Mouse (Mus musculus) liver, embryonic 14.5 days (tissue): ENCODE measurements around the gene Dlk1. TPM values are rescaled to one million over a fixed set of nuclear protein-coding genes. Genes with fewer than 3 reads are reported as not detected.

Experiments used
- ATAC-seq: fragments of 200-750 bp; cut with Nextera tagmentation; 2 replicates; pipeline ENCODE4 v1.8.0; 2017; ENCODE audit warnings: moderate number of reproducible peaks, mild to moderate bottlenecking, moderate library complexity; ENCODE audit not compliant: insufficient read depth
- DNase-seq, 3 experiments: peaks; one replicate each; pipeline ENCODE4 v3.0.0-alpha.2; 2012 to 2013; ENCODE audit warnings: low read depth in 3 of 3, low spot score in 3 of 3
- H3K27ac ChIP-seq: fragments of 300-500 bp; sonication (generic); 2 replicates; pipeline ENCODE4 v1.5.1; 2014; ENCODE audit warnings: moderate library complexity, mild to moderate bottlenecking, control low read depth, inconsistent platforms
- H3K27me3 ChIP-seq: fragments of 300-500 bp; sonication (generic); 2 replicates; pipeline ENCODE4 v1.6.1; 2014; ENCODE audit warnings: mild to moderate bottlenecking, low read length, moderate library complexity; ENCODE audit not compliant: control insufficient read depth, insufficient read depth
- H3K36me3 ChIP-seq: fragments of 300-500 bp; sonication (generic); replicated peaks from 2 replicates; pipeline ENCODE4 v1.6.1; 2014; ENCODE audit warnings: low read depth; ENCODE audit not compliant: control insufficient read depth, insufficient read depth
- H3K4me1 ChIP-seq, 2 experiments: fragments of 200-500 bp in 1 of 2; fragments of 300-500 bp in 1 of 2; sonication (generic) in 1 of 2; replicated peaks; 2 replicates each; pipeline ENCODE4 v1.6.1; 2012 to 2014; ENCODE audit warnings: antibody characterized with exemption in 1 of 2, inconsistent platforms in 1 of 2, low read length in 1 of 2; ENCODE audit not compliant: control insufficient read depth in 2 of 2, insufficient read depth in 2 of 2
- H3K4me2 ChIP-seq: fragments of 300-500 bp; sonication (generic); 2 replicates; pipeline ENCODE4 v1.6.1; 2014; ENCODE audit warnings: low read depth, mild to moderate bottlenecking, control low read depth, moderate library complexity
- H3K4me3 ChIP-seq, 2 experiments: fragments of 200-500 bp in 1 of 2; fragments of 300-500 bp in 1 of 2; sonication (generic) in 1 of 2; 2 replicates each; pipeline ENCODE4 v1.5.1; 2012 to 2014; ENCODE audit warnings: low read depth in 2 of 2, low read length in 2 of 2, mild to moderate bottlenecking in 2 of 2, control low read depth in 1 of 2, inconsistent platforms in 1 of 2, moderate library complexity in 1 of 2; ENCODE audit not compliant: insufficient read depth in 1 of 2
- H3K9ac ChIP-seq: fragments of 300-500 bp; sonication (generic); replicated peaks from 2 replicates; pipeline ENCODE4 v1.6.1; 2014; ENCODE audit warnings: mild to moderate bottlenecking, control low read depth, moderate library complexity
- H3K9me3 ChIP-seq: fragments of 300-500 bp; sonication (generic); 2 replicates; pipeline ENCODE4 v1.6.1; 2016; ENCODE audit warnings: low read length, mixed read lengths; ENCODE audit not compliant: control insufficient read depth
- CTCF ChIP-seq: IDR thresholded peaks from 2 replicates; pipeline ENCODE4 v1.5.1; 2016; ENCODE audit warnings: antibody characterized with exemption, low read depth, control low read depth
- EP300 ChIP-seq: IDR thresholded peaks from 2 replicates; pipeline ENCODE4 v1.6.1; 2016; ENCODE audit warnings: antibody characterized with exemption, low read depth
- WGBS: fragments of 180-500 bp; shearing (Covaris S2); extraction: QIAGEN DNeasy Blood & Tissue Kit; methylation state at CpG from one replicate; pipeline ENCODE4 v1.1.7; 2014; ENCODE audit not compliant: insufficient replicate concordance; 5-methylcytosine and 5-hydroxymethylcytosine counted together
- polyA plus RNA-seq, 2 experiments: library from polyadenylated mRNA; depleted of rRNA in 1 of 2; stranded (reverse) in 1 of 2; unstranded in 1 of 2; fragments of >200 nt; fragmentation: Nextera tagmentation in 1 of 2; extraction: Ambion mirVana in 1 of 2; gene quantifications; 2 replicates each; pipeline versions ENCODE4 v1.2.1 to v1.2.3; 2012 to 2014

The Dlk1 gene
- polyA plus RNA-seq, 2 experiments, result 327 to 1,200 TPM

- H3K4me1 ChIP-seq, result peaks cover 0 to 40% of the 10 kb centered on the region in 2 experiments; a peak in 2 of 4 replicates
- no peak overlapping the region for H3K4me3 ChIP-seq
- TF ChIP-seq EP300 (no peak), CTCF (no peak)
- no peaks in the 10 kb centered on the region for H3K36me3 ChIP-seq
- H3K9me3 ChIP-seq, result no peaks in the 10 kb centered on the region
- no peak overlapping the region for H3K9ac ChIP-seq
- H3K4me2 ChIP-seq, result no peak overlapping the region
- ATAC-seq (no peak), DNase-seq (no peak)
- 26% methylated on average over 20 of the region's 20 CpGs for WGBS
- H3K27me3 ChIP-seq, result no peaks in the 10 kb centered on the region
- H3K27ac ChIP-seq, result no peak overlapping the region
Observed at GRCm38 (mm10) chr12:109508495-109509454, 56.2 kb downstream of the Dlk1 start.

DNA sequence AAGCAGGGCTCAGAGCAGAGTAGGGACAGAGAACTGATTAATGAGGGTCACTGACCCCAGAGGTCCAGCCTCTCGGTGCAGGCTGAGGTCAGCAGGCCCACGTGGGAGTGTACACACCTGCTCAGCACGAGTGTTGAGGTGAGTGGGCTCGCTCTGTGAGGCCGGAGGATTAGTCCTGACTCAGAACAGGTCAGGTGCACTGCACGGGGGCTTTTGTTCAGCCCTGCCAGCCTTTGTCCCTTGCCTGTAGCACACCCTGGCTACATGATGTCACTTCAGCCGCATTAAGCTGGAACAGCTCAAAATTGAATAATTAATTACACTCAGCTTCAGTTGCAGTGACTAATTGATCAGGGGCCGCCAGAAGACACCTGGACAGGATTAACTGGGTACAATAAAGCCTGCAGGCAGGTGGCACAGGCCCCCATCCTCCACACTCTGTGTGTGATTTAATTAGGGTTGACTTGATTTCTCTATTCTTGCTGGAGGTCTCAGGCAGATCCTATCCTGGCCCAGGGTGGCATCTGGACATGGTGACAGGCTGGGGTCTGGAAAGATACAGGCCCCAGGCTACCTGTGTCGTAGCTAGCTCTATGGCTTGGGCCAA is 57.0 kb downstream of the Dlk1 start:
- Histone ChIP-seq H3K9ac (no peak overlapping the region), H3K27me3 (no peaks in the 10 kb centered on the region), H3K27ac (no peak overlapping the region), H3K36me3 (no peaks in the 10 kb centered on the region), H3K4me3 (no peak overlapping the region), H3K4me1 (peaks cover 0 to 40% of the 10 kb centered on the region in 2 experiments; a peak in 2 of 4 replicates), H3K4me2 (no peak overlapping the region), H3K9me3 (no peaks in the 10 kb centered on the region)
- TF ChIP-seq CTCF (no peak), EP300 (no peak)
- 42% methylated on average over 9 of the region's 9 CpGs for WGBS
- ATAC-seq, result peak; percentile 23; the same call in 1 of the 2 replicates
- DNase-seq, result no peak

DNA sequence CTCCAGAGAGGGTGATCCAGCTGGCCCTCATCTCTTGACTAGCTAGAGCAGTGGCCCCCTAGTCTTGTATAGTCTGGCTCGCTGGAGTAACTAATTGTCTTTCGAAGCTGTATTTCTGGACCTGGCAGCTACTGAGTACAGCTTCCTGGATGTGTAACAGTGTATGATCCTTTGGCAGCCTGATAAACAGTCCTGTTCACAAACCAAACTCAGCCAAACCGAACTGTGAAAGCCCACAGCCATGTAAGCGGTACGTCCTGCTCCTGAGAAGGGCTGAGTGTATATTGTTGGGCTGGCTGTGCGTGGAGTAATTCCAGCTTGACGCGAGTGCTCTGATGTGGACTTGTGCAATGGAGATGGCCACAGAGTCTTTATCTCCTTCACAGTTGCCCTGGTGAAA is 57.6 kb downstream of the Dlk1 start:
- TF ChIP-seq EP300 (no peak), CTCF (no peak)
- no peak overlapping the region for H3K4me2 ChIP-seq
- H3K27ac ChIP-seq, result no peak overlapping the region
- WGBS, result 56% methylated on average over 8 of the region's 8 CpGs
- no peak overlapping the region for H3K4me3 ChIP-seq
- H3K27me3 ChIP-seq, result no peaks in the 10 kb centered on the region
- H3K9me3 ChIP-seq, result no peaks in the 10 kb centered on the region
- H3K4me1 ChIP-seq, result peaks cover 0 to 40% of the 10 kb centered on the region in 2 experiments; a peak in 2 of 4 replicates
- H3K9ac ChIP-seq, result no peak overlapping the region
- DNase-seq (no peak), ATAC-seq (no peak)
- H3K36me3 ChIP-seq, result no peaks in the 10 kb centered on the region

GRCm38 (mm10) chr12:109511456-109511855 is 58.8 kb downstream of the Dlk1 start:
- ATAC-seq (no peak), DNase-seq (no peak)
- TF ChIP-seq CTCF (no peak), EP300 (no peak)
- 64% methylated on average over 8 of the region's 8 CpGs for WGBS
- Histone ChIP-seq H3K4me1 (peaks cover 0 to 40% of the 10 kb centered on the region in 2 experiments; a peak in 2 of 4 replicates), H3K27me3 (no peaks in the 10 kb centered on the region), H3K4me3 (no peak overlapping the region), H3K9ac (no peak overlapping the region), H3K4me2 (no peak overlapping the region), H3K27ac (no peak overlapping the region), H3K36me3 (no peaks in the 10 kb centered on the region), H3K9me3 (no peaks in the 10 kb centered on the region)
